Mouse (Mus musculus): Measurements from ENCODE around the gene Gm21954.

Gene Gm21954

DNA sequence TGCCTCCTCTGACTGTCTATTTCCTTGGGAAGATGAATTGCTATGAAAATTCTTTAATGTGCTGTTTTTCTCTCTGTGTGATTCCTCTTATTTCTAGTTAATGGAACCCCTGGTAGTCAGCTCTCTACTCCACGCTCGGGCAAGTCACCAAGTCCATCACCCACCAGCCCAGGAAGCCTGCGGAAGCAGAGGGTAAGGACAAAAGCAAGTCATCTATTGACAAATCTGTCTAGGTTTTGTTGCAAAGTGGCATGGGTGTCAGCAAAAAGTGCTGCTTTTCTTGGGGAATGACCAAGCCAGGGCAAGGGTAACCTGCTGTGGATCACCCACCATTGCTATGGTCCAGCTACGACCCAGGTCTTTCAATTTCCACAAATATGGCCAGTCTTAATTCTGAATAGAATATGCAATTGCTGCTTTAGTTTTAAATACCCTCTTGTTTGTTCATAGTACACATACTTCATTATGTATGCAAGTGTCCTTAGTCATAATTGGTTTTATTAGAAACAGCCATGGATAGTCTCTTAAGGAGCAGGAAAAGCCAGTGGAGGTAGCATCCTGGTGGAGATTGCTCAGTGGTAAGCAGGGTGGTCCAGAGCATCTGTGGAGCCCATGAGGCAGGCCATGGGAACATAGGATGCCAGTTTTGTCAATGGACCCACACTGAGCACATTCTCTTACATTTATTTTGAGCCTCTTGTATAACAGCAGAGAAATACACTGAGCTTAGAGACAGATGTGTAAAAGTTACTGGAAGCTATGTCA lies 8.9 kb downstream of the Gm21954 start:
- no peak for DNase-seq (ENCODE audit: low spot score)

DNA sequence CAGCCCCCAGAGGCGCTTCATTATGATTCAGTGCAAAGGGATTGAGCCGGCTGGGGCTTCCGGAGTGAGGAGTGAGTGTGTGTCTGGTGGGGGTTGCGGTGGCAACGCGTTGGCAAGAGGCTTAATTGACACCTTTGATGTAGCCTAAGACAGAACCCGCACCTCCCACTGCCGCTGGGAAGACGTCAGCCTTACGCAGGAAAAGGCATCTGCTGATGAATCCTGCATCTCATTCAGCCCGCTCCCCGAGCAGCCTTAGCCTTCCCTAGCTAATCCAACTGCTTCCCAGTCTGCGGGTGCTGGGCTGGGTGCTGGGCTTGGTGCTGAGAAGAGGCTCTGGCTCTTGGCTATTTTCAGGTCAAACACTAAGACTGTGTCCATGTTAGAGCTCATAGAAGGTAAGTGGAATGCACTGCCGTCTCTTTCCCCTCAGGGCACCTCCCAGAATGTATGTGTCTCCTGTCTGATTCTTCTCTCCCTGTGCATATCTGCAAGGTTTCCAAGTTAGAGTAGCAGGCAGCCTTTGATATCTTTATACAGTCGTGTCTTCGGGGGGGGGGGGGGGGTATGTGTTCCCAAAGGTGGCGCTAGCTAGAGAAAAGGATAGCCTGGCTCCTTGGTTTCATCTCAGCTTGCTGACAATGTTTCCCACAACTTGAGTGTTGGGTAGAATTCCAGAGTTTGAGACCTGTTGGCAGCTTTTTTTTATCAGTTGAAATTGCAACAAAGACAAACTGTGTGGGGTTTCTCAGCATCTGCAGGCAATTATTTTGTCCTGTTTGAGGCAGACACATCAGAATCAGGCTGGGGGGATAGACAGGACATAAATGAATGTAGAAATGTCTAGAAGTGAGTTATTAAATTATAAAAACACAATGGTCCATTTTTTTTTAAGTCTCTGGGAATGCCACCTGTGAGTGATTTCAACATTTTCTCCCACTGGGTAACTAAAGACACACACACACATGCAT lies 10.0 kb downstream of the Gm21954 start:
- DNase-seq (ENCODE audit: low spot score) = no peak

DNA sequence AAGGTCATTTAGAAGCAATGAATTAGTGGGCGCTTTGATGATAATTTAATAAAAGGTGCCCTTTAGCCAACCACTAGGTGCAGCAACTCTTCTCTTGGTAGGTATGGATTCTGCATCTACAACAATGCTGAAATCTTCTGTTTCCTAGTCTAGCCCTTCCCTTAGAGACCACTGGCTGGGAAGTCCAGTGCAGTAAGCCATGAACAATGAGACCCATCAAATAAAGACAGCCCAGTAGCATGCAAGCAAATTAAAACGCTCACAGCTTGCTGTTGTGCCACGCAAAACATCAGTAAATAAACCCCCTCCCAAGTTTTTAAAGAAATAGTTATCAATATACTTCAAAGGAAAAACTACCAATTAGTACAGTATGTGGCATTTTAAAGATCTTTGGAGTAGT lies 10.9 kb downstream of the Gm21954 start:
- no peak for DNase-seq (ENCODE audit: low spot score)

DNA sequence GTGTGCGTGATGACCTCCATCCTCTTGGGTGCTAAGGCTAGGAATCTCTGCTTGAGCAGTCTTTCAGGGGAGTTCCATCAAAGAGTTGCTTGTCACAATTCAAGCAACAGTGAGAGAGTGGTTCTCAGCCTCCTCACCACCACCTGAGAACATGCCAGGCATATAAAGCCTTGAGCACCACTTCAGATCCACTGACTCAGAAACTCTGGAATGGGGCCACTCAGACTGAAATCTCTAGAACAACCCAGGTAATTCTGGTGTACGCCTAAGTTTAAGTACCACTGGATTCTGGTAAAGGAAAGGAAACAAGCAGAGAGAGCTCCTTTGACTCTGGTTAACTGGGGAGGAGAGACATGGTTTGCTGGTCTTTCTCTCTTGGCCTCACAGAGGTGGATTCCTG lies 19.5 kb downstream of the Gm21954 start:
- no peak for DNase-seq (ENCODE audit: low spot score)

DNA sequence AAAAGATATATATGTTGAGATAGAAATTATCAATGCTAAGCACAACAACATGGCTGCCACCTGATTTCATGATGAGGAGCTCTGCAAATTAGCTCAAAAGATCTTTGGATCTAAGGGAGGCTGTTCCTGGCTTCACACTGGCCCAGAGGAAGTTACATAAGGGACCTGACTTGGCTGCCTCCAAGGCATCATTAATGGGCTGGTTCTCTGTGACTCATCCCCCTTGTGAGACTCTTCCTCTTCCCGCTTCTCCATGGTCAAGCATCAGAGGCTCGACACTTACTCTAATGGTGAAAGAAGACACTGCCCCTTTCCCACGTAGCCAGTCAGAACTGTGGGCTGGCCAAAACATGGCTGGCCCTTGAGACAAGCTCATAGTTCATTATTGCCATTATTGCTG lies 20.1 kb downstream of the Gm21954 start:
- no peak for DNase-seq (ENCODE audit: low spot score)

DNA sequence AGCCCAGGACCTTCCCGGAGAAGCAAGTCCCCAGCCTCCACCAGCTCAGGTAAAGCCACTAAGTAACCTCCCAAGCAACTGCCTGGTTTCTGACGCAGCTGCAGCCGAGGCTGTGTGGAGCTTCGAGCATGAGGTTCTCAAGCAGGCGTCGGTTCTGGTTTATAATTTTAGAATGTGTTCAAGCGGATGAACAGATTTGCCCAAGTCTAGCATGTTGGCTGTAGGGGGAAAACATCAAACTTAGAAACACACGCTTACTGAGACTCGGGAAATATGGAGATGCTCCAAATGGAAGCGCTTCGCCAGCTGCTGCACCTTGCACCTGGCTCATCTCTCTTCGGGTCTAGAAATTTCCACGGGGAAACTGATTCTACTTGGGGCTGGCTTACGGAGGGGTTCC lies 21.0 kb downstream of the Gm21954 start:
- DNase-seq (ENCODE audit: low spot score) = no peak

DNA sequence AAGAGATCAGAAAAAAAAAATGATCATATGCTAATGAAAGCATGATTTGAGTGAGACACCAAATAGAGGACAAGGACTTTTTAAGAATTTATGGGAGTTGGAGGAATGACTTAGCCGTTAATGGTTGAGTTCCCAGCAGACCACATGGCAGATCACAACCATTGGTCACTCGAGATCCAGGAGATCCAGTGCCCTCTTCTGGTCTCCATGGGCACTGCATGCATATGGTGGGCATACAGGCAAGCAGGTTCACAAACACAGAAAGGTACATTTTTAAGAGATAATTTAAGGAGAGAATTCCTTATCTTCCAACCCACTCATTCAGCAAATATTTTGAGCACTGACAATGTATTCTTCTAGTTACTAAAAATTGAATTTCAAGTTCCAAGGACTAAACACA lies 22.9 kb downstream of the Gm21954 start:
- DNase-seq (ENCODE audit: low spot score) = no peak

DNA sequence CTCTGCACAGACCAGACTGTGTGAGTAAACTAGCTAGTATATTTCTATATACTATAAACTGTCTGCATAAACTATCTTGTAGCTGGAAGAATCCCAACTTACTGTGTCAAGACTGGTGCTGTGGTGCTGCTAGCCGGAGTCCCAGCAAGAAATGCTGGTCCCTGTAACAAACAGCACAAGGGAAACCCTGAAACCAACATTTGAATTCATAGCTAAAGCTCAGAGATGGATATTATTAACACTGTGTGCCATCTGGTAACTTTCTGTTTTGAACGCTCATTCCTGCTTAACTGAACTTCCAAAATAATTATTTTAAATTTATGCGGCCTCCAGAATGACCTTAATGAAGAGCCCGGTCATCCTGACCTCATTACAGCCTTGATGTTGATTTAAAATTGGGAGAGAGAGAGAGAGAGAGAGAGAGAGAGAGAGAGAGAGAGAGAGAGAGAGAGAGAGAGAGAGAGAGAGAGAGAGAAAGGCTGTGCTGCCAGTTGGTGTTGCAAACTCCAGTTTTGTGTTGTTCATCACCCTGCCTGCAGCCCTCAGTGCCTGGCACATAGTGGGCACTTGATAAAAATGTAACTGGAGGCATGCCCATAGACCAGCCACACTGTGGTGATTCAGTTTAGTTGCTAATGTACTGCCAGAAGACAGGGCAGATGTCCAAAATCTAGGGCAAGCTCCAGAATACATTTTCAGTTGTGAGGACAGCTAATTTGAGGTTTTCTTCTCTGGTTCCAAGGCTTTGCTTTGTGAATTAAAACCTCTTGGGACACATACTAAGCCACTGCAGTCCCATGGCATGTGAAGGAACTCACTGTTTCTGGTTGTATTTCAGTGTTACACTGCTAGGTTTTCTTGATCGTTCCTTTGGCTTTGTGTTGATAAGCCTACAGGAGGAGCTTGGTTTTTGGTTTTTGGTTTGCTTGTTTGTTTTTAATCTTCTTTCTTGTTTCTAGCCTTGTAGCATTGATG lies 24.2 kb downstream of the Gm21954 start:
- no peak for DNase-seq (ENCODE audit: low spot score)

DNA sequence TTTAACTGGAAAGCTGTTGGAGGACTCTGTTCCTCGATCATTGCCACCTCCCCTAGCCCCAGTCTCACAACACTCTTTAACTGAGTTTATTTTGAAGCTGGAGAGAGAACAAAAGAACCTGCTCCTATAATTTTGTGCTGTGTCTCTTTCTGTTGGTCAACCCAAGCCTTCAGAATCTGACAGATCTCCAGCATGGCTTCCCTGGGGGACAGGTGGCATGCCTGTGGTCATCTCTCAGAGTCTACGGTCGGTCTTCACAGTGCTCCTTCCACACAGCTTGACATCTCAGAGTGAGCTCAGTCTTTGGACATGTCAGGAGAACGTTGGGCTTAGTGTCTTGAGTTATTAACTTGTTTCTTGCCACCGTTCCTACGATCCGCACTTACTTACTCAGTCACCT lies 25.3 kb downstream of the Gm21954 start:
- DNase-seq (ENCODE audit: low spot score) = no peak

DNA sequence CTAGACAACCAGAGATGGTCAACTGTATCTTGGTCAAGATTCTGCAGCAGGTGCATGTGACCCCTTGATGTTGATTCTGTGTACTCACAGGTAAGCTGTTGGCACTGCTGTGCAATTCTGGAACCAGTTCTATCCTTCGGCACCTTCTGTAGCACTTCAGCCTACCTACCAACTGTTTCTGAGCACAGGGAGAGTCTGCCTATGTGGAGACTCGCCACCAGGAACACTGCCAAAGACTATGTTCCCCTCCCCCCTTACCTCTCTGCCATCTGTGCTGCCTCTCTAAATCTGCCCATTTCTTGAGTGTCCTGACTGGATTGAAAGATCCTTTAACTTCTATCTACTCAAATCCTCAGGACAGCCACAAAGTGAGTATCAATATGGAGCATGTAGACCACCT lies 28.3 kb downstream of the Gm21954 start:
- no peak for DNase-seq (ENCODE audit: low spot score)

DNA sequence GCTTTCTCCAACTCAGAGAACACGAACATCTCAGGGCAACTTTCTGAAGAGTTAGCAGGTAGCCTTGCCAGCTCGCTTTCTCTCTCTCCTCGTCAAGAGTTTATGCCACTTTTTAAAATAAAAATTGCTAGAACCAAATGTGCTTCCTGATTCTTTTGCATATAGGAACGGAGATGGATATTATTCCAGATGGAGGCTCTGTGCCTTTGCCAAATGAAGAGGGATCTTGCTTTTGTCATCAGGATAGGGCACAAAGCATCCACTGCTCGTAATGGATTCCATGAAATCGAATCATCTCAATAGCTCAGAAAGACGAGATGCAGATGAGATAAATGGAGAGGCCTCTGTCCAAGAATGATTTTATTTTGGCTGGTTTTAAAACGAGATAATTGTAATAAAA lies 28.7 kb downstream of the Gm21954 start:
- no peak for DNase-seq (ENCODE audit: low spot score)

DNA sequence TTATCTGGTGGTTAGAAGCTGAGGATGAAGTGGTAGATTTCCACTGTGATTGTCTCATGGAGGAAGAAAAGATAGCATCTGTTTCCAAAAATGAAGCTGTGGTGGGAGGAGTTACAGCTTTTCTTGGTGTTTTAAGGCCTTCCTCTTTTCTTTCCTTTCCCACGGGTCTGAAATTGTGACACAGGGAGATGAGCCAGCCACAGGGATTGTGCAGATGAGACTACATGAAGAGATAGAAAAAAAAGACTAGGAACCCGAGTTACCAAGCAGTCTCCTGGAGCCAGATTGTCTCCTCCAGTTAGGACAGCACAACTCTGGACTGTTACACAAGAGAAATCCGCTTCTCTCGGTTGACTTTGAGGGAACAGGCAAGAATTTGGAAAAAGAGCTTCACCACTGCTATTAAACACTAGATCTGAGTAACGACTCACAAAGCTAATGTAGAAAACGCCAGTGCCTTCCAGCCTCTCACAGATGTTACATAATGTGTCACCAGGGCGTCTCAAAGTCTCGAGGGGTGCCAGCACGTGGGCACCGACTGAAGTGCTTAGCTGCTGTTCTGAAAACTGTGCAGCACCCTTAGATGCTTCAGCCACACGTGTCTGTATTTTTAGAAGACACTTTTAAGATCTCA lies 29.9 kb downstream of the Gm21954 start:
- no peak for DNase-seq (ENCODE audit: low spot score)

DNA sequence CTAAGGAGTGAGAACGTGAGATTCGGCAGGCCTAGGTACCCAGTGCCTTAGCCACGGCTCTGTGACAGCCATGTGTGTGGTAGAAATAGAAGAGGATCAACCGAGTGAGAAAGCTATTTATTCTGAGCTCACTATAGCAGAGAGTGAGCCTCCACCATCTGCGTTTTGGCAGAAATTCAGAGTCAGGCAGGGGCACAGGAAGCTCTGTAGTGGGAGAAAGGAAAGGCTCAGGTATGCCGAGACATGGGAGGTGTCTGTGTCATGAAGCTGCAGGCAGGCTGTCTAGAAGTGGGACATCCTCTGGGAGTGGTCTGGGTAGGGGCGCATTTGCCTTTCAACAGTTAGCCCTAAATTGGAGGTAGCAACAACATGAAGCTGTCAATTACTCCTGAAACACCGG lies 31.7 kb downstream of the Gm21954 start:
- no peak for DNase-seq (ENCODE audit: low spot score)

DNA sequence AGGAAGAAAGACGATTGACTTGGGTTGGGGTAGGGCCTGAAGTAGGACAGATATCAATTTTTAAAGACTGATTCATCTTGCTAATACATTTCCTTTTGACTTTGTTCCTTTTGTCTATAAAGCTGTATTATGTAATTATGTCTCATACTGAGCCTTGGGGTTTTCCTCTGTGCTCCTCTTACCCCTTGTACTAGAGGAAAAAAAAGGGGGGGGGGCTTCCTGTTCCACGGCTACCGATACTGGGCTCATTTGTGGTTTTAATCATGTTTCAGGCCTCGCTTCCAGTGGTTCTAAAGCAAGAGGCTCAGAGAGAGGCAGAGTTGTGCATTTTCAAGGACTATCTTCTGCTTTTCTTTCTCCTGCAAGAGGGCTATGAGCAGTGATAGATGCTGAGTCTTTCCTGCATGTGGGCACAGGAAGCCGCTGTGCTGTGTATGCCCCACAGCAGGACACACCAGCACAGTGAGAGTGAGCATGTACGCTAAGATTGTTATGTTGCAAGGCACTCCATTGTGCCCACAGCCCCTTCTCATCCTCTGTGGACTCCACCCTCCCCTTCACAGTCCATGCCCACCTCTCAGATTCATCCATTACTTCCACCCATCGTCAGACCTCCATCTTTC lies 33.1 kb downstream of the Gm21954 start:
- DNase-seq (ENCODE audit: low spot score) = no peak

DNA sequence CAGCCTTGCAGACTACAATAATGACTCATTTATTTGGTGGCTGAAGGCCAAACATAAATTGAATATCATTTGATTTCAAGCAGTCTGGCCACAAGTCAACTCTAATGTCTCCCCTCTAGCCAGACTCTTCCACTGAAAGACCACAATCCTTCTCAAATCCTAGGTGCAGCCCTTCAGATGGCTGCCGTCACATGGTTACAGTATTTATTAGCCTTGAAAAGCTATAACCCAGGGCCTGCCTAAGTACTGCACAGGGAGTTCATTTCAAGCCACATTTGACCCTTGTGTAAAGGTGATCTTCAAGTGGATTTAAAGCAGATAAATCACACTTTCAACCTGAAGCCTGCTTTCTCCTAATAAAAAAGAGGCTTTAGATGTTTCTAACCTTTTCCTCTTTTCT lies 37.7 kb downstream of the Gm21954 start:
- no peak for DNase-seq (ENCODE audit: low spot score)

DNA sequence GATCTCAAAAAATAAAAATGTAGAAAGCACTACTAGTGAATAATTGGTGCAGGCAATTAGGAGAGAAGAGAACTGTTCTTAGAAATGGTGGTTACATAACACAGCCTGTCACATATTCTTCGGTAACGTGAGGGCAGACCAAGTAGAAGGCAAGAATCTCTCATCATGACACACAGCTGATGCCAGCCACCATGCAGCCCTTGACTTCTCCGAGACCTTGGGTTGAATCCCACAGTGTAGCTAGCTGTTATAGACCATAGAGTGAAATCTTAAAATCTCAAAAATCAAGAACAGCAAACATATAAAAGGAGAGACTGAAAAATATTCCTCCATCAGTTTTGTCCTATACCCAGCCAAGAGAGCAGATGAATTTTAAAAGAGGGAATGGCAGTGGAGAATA lies 40.8 kb downstream of the Gm21954 start:
- DNase-seq (ENCODE audit: low spot score) = no peak

DNA sequence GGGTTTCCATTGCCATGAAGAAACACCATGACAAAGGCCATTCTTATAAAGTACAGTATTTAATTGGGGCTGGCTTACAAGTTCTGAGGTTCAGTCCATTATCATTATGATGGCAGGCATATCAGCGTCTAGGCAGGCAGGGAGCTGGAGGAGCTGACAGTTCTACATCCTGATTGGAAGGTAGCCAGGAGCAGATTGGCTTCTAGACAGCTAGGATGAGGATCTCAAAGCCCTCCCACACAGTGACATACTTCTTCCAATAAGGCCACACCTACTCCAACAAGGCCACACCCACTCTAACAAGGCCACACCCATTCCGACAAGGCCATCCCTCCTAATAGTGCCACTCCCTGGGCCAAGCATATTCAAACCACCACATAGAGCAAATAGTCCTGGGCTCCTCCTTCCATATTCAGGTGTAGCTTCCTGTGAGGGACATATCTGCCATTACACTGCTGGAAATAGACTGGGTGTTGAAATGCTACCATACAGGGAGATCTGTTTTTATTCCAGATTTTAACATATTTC lies 41.9 kb downstream of the Gm21954 start:
- DNase-seq (ENCODE audit: low spot score) = no peak

DNA sequence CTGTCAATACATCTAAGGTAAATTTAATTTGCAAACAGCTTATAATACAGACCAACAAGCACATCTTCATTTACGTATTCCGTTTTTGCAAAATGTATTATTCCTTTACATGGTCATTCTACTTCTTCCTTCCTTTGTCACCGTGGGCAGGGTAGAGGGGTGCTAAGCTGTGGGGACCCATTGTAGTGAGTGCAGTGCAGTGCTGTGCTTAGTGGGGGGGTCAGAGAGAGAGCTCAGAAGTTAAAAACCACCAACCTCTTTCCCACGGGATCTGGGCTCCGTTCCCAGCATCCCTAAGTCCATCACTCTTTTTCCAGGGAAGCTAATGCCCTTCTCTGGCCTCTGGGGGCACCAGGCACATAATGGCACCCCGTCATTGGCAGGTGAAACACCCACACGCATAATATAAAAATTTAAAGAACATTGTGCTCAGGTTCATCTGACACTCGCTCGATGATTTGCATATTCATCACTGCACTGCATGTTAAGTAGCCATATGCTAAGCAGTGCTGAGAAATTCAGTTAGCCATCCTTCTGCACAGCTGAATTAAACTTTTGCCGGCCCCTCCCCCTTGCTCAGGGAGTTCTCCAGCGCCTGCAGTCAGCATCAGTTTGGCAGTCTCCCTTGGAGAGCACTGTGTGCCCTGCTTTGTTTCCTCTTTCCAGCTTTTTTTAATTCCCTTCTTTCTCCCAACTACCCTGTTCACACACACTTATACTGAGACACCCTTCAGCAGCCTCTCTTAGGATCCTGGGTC lies 48.2 kb downstream of the Gm21954 start:
- DNase-seq (ENCODE audit: low spot score) = no peak

DNA sequence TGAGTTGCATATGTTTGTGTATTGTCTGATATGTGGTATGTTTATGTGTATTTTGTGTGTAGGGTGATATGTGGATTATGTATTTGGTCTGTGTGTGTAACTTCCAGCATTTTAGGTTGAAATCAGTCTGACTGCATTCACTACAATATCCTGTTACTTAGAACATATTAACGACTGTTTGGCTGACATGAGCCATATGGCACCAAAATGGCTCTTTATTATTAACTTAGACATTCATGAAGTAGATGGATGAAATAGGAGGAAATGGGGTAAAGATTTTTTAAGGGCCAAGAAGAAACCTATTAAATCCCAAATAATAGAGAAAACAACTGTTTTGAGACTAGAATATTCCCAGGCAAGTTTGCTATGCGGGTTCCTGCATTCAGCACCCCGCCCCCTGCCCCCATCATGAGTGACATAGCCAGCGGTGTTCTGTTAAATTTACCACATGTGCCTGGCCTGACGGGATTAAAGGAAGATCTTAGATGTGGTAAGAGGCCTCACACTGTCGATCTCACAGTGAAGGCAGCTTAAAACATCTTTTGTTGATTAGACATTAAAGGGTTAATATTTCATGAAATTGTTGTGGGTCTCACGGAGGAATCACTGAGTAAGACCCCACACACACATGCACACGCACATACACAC lies 51.5 kb downstream of the Gm21954 start:
- DNase-seq (ENCODE audit: low spot score) = no peak

DNA sequence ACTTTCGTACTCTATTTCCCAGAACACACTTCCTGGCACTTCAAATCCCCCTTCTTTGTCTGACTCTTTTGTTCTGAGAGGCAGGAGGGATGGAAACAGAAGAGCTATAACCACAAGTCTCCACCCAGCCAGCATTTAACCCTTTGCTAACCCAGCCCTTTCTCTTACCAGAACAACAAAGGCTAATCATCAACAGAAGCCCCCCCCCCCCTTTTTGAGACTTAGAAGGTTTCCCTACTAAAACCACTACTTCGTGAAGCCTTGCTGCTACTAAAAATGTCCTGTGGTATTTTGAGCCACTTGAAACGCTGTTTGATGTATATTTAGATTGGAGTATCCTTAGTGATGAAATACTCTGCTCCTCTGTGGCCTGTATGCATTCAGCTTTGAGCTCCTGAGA lies 52.7 kb downstream of the Gm21954 start:
- no peak for DNase-seq (ENCODE audit: low spot score)

Data from c-Kit-positive CD71-positive TER-119-positive erythroid progenitor cells, embryonic 14.5 days (primary cell).